Mouse (Mus musculus): Measurements from ENCODE around the gene Xirp1. TPM values are rescaled to one million over a fixed set of nuclear protein-coding genes. Genes with fewer than 3 reads are reported as not detected.
A peak's percentile ranks its signal among the peaks of the same experiment; 100 is the strongest.

Gene Xirp1
- polyA plus RNA-seq, 1 experiment from 2014 or later, result 0.38 TPM

- H3K9me3 ChIP-seq (replicated peaks), result no peaks in the 10 kb centered on the region
- H3K4me1 ChIP-seq, result peaks cover 58% of the 10 kb centered on the region
- H3K27me3 ChIP-seq, result no peaks in the 10 kb centered on the region
- no peak overlapping the region for H3K4me3 ChIP-seq (replicated peaks)
- peak overlapping the region; percentile 71; the same call in 1 of the 2 replicates for H3K27ac ChIP-seq
- WGBS, result 27% methylated on average over 17 of the region's 17 CpGs
- ATAC-seq (replicated peaks; ENCODE audit: low FRiP score), result no peak
- H3K36me3 ChIP-seq, result peaks cover 32% of the 10 kb centered on the region
- H3K4me2 ChIP-seq, result peak overlapping the region; percentile 37
- H3K9ac ChIP-seq, result no peak overlapping the region
Measured at GRCm38 (mm10) chr9:119976704-119977556, 46.5 kb downstream of the Xirp1 start.

- no peak for ATAC-seq (replicated peaks; ENCODE audit: low FRiP score)
- Histone ChIP-seq H3K36me3 (peaks cover 41% of the 10 kb centered on the region), H3K27me3 (no peaks in the 10 kb centered on the region), H3K4me2 (no peak overlapping the region), H3K27ac (no peak overlapping the region), H3K4me3 (replicated peaks) (no peak overlapping the region), H3K9me3 (replicated peaks) (no peaks in the 10 kb centered on the region), H3K9ac (no peak overlapping the region), H3K4me1 (peaks cover 56% of the 10 kb centered on the region)
- WGBS, result 87% methylated on average over 4 of the region's 4 CpGs
Measured at GRCm38 (mm10) chr9:119975286-119975685, 48.1 kb downstream of the Xirp1 start.

- Histone ChIP-seq H3K27ac (no peak overlapping the region), H3K4me3 (replicated peaks) (no peak overlapping the region), H3K9me3 (replicated peaks) (no peaks in the 10 kb centered on the region), H3K4me1 (peaks cover 53% of the 10 kb centered on the region), H3K36me3 (peaks cover 41% of the 10 kb centered on the region), H3K4me2 (no peak overlapping the region), H3K27me3 (no peaks in the 10 kb centered on the region), H3K9ac (no peak overlapping the region)
- WGBS, result 86% methylated on average over 5 of the region's 5 CpGs
- ATAC-seq (replicated peaks; ENCODE audit: low FRiP score), result no peak
Measured at GRCm38 (mm10) chr9:119974609-119975008, 48.8 kb downstream of the Xirp1 start.

GRCm38 (mm10) chr9:119973869-119974520 lies 49.4 kb downstream of the Xirp1 start:
- peaks cover 41% of the 10 kb centered on the region for H3K36me3 ChIP-seq
- no peak overlapping the region for H3K4me2 ChIP-seq
- no peak overlapping the region for H3K9ac ChIP-seq
- ATAC-seq (replicated peaks; ENCODE audit: low FRiP score), result no peak
- H3K4me3 ChIP-seq (replicated peaks), result no peak overlapping the region
- H3K4me1 ChIP-seq, result peaks cover 47% of the 10 kb centered on the region
- H3K27ac ChIP-seq, result no peak overlapping the region
- WGBS, result 91% methylated on average over 27 of the region's 27 CpGs
- no peaks in the 10 kb centered on the region for H3K9me3 ChIP-seq (replicated peaks)
- H3K27me3 ChIP-seq, result no peaks in the 10 kb centered on the region

- Histone ChIP-seq H3K4me1 (peaks cover 40% of the 10 kb centered on the region), H3K4me3 (replicated peaks) (no peak overlapping the region), H3K9me3 (replicated peaks) (no peaks in the 10 kb centered on the region), H3K27me3 (no peaks in the 10 kb centered on the region), H3K9ac (no peak overlapping the region), H3K27ac (no peak overlapping the region), H3K36me3 (peaks cover 41% of the 10 kb centered on the region), H3K4me2 (no peak overlapping the region)
- no peak for ATAC-seq (replicated peaks; ENCODE audit: low FRiP score)
- 94% methylated on average over 23 of the region's 23 CpGs for whole genome bisulfite sequencing
Measured at GRCm38 (mm10) chr9:119973281-119973680, 50.1 kb downstream of the Xirp1 start.

- peaks cover 33% of the 10 kb centered on the region for H3K4me1 ChIP-seq
- no peak overlapping the region for H3K4me3 ChIP-seq (replicated peaks)
- H3K36me3 ChIP-seq, result peaks cover 41% of the 10 kb centered on the region
- no peaks in the 10 kb centered on the region for H3K27me3 ChIP-seq
- WGBS, result 77% methylated on average over 12 of the region's 12 CpGs
- H3K4me2 ChIP-seq, result no peak overlapping the region
- H3K9me3 ChIP-seq (replicated peaks), result no peaks in the 10 kb centered on the region
- H3K27ac ChIP-seq, result no peak overlapping the region
- ATAC-seq (replicated peaks; ENCODE audit: low FRiP score), result no peak
- no peak overlapping the region for H3K9ac ChIP-seq
Measured at GRCm38 (mm10) chr9:119972582-119972981, 50.8 kb downstream of the Xirp1 start.

- Histone ChIP-seq H3K4me1 (peaks cover 29% of the 10 kb centered on the region), H3K27ac (no peak overlapping the region), H3K4me3 (replicated peaks) (no peak overlapping the region), H3K4me2 (no peak overlapping the region), H3K27me3 (no peaks in the 10 kb centered on the region), H3K9me3 (replicated peaks) (no peaks in the 10 kb centered on the region), H3K9ac (no peak overlapping the region), H3K36me3 (peaks cover 41% of the 10 kb centered on the region)
- no peak for ATAC-seq (replicated peaks; ENCODE audit: low FRiP score)
- 94% methylated on average over 10 of the region's 10 CpGs for WGBS
Measured at GRCm38 (mm10) chr9:119972166-119972565, 51.2 kb downstream of the Xirp1 start.

- peak overlapping the region; percentile 10; the same call in 1 of the 2 replicates for H3K27ac ChIP-seq
- 77% methylated on average over 7 of the region's 7 CpGs for WGBS
- H3K9me3 ChIP-seq (replicated peaks), result no peaks in the 10 kb centered on the region
- H3K9ac ChIP-seq, result no peak overlapping the region; the same call in 1 of the 2 replicates
- peaks cover 41% of the 10 kb centered on the region for H3K36me3 ChIP-seq
- ATAC-seq (replicated peaks; ENCODE audit: low FRiP score), result no peak
- no peak overlapping the region for H3K4me3 ChIP-seq (replicated peaks)
- H3K4me1 ChIP-seq, result peaks cover 19% of the 10 kb centered on the region
- H3K4me2 ChIP-seq, result no peak overlapping the region
- no peaks in the 10 kb centered on the region for H3K27me3 ChIP-seq
Measured at GRCm38 (mm10) chr9:119970763-119971656, 52.4 kb downstream of the Xirp1 start.

- Histone ChIP-seq H3K4me3 (replicated peaks) (no peak overlapping the region), H3K36me3 (peaks cover 40% of the 10 kb centered on the region), H3K4me1 (peaks cover 19% of the 10 kb centered on the region), H3K9me3 (replicated peaks) (no peaks in the 10 kb centered on the region), H3K9ac (no peak overlapping the region), H3K4me2 (no peak overlapping the region), H3K27me3 (no peaks in the 10 kb centered on the region), H3K27ac (0 out of 2 replicates have a peak overlapping the region, but pooled peaks have one; percentile 10)
- WGBS, result 37% methylated on average over 6 of the region's 6 CpGs
- ATAC-seq (replicated peaks; ENCODE audit: low FRiP score), result no peak
Measured at GRCm38 (mm10) chr9:119970221-119970620, 53.2 kb downstream of the Xirp1 start.

GRCm38 (mm10) chr9:119969811-119970210 lies 53.6 kb downstream of the Xirp1 start:
- 75% methylated on average over 7 of the region's 7 CpGs for WGBS
- H3K4me1 ChIP-seq, result peaks cover 19% of the 10 kb centered on the region

GRCm38 (mm10) chr9:119966221-119966910 lies 57.0 kb downstream of the Xirp1 start:
- no peak for ATAC-seq (replicated peaks; ENCODE audit: low FRiP score)
- Histone ChIP-seq H3K4me2 (no peak overlapping the region), H3K27ac (no peak overlapping the region), H3K27me3 (no peaks in the 10 kb centered on the region), H3K9ac (no peak overlapping the region), H3K4me1 (peaks cover 29% of the 10 kb centered on the region), H3K36me3 (peaks cover 3% of the 10 kb centered on the region; the same call in 1 of the 2 replicates), H3K9me3 (replicated peaks) (no peaks in the 10 kb centered on the region), H3K4me3 (replicated peaks) (no peak overlapping the region)
- 90% methylated on average over 26 of the region's 26 CpGs for WGBS

More at GRCm38 (mm10) chr9:119969811-119970210, 53.6 kb downstream of the Xirp1 start:
- no peak overlapping the region for H3K9ac ChIP-seq
- peaks cover 36% of the 10 kb centered on the region for H3K36me3 ChIP-seq
- no peak overlapping the region for H3K4me3 ChIP-seq (replicated peaks)
- no peaks in the 10 kb centered on the region for H3K27me3 ChIP-seq
- no peak overlapping the region for H3K27ac ChIP-seq
- H3K4me2 ChIP-seq, result no peak overlapping the region
- H3K9me3 ChIP-seq (replicated peaks), result no peaks in the 10 kb centered on the region
- no peak for ATAC-seq (replicated peaks; ENCODE audit: low FRiP score)
